Mouse (Mus musculus) thymus, postnatal 4 days (tissue): ENCODE measurements around the gene Sh2d6.
"Not testable (repeated sequence)": the region's sequence is repeated elsewhere in the genome, so short reads cannot be mapped to it uniquely, and the experiment has no call there.

Source experiments
- DNase-seq: peaks from one replicate; pipeline ENCODE4 v3.0.0; 2021

Gene Sh2d6

DNA sequence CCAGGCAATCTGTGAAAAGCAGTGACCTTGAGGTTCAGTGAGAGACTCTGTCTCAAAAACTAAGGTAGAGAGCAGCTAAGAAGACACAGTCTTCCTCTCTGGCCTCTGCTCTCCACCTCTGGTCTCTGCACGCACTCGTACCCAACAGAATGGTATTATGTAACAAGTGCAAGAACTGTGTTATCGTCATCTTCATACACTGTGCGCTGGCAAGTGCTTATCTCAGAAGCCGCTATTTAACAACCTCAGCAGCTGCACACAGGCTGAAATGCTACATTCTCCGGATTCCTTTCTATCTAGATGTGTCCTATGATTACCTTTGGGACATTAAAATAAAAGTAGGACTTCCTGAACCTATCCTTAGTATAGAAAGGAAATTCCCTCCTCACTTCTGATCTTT is 28.6 kb downstream of the Sh2d6 start:
- DNase-seq, result no peak

DNA sequence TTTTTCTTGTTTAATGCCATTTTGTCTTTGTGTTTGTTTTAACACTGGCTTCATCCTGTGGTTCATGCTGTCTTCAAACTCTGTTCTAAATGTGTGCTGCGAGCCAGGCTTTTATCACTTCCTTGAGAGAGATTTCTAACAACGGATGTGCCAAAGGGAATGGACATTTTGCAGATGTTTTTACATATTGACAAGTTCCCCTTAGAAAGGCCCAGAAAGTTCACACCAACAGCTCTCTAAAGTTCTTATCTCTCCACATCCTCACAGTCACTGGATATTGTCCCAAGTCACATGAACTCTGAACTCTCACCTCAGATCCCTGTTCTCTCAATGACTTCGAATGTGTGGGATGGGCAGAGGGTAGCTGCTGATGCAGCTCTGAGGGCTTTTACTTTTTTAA is 30.4 kb downstream of the Sh2d6 start:
- DNase-seq, result no peak

DNA sequence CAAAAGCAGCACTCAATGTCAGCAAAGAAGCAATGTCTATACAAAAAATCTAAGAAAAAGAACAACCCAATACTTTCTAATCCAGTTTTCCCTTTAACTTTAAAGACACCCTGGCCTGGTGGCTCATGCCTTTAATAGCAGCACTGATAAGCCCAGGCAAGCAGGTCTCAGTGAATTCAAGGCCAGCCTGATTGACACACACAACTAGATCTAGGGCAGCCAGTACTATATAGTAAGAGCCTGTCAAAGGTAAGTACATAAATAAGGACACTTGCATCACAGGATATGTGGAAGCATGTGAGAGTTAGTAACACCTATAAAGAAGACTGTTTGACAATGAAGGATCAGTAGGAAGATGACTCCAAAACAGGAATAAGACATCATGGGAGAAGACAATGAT is 32.0 kb downstream of the Sh2d6 start:
- DNase-seq, result no peak

DNA sequence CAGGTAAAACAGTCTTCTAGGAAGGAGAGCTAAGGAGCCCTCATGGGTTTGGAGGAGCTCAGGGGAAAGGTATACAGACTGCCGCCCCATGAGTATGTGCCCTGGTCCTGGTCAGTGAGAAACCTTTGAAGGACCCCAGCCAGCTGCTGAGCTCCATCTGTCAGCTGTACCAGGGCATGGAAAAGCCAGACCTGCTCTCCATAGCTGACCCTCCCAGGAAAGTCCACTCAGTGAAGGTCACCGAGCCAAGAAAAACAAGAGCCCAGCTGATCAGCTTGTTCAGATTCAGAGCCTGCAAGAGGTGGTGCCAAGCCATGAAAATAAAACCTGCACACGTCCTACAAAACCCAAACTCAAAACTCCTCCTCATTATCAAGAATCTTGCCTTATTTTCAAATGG is 32.7 kb downstream of the Sh2d6 start:
- no peak for DNase-seq

DNA sequence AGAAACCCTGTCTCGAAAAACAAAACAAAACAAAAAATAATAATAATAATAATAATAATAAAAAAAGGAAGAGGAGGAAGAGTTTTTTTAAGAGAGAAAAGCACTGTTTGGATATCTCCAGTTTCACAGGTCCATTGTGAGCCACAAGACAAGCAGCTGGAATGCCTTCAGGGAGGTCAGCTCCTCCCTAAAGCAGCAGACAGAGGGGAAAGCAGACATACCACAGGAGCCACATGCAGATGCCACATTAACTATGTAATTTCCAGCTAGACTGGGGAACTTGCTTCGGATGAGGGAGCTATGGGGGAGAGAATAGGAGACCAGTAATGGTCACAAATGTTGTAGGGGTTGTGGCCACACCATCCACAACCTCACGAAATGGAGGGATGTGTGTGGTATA is 34.2 kb downstream of the Sh2d6 start:
- DNase-seq, result no peak

DNA sequence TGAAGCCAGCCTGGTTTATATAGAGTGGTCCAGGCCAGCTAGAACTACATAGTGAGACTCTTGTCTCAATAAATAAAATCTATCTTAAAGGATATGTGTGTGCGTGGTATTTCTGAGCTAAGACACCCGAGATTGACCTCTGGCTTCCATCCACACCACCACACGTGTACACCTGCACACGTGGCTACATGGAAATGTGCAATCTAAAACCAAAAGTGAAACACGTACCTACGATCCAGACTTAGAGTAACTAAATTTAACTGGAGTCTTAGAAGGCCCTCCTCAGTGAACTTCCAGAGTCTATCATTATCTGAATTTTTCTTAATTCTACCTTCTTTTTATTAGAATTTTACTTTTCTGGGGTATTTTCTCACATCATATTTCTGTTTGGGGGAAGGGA is 35.2 kb downstream of the Sh2d6 start:
- no peak for DNase-seq

DNA sequence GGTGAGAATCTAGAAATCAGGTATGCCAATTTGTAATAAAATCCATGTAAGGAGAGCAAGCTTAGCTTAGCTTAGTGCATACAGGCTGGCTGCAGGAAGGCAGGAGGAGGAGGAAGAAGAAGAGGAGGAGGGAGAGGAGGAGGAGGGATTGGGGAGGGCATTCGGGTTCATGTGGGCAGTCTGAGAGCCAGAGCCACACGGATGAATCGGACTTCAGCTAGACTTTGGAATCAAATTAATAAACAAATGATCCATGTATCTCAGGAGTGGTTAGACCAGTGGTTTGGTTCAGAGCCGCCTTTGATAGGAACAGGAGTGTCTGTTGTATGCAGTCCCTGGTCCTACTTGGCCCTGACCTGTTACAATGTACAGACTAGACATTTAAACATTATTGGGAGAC is 36.6 kb downstream of the Sh2d6 start:
- no peak for DNase-seq

DNA sequence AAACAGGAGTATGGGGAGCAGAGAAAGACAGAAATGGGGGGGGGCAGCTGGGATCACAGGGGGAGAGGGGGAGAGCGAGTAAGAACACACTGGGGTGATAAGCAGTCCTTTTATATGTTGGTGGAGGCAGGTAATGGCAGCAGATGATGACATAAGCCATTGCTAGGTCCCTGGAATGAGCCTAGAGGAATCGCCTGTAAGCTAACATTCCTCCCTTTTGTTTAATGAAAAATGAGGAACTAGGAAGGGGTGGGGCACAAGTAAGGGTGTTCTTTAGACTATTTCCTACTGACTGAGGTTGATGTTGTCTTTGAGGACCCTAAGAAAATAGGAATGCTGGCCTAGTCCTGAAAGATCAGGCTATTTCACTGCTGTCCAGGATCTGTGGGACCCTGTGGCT is 39.4 kb downstream of the Sh2d6 start:
- DNase-seq, result no peak

DNA sequence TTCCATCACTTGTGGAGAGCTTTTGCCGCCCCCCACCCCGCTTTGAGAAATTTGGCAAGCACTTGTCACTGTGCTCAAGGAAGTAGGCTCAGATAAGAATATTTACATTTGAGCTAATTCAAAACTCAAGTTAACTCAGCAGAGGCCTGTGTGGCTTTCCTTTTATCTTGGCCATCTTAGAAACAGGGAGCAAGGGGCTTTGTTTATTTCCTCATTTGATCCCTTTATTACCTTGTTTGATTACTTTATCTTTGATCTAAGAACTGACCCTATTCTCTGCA is 41.1 kb downstream of the Sh2d6 start:
- no peak for DNase-seq

DNA sequence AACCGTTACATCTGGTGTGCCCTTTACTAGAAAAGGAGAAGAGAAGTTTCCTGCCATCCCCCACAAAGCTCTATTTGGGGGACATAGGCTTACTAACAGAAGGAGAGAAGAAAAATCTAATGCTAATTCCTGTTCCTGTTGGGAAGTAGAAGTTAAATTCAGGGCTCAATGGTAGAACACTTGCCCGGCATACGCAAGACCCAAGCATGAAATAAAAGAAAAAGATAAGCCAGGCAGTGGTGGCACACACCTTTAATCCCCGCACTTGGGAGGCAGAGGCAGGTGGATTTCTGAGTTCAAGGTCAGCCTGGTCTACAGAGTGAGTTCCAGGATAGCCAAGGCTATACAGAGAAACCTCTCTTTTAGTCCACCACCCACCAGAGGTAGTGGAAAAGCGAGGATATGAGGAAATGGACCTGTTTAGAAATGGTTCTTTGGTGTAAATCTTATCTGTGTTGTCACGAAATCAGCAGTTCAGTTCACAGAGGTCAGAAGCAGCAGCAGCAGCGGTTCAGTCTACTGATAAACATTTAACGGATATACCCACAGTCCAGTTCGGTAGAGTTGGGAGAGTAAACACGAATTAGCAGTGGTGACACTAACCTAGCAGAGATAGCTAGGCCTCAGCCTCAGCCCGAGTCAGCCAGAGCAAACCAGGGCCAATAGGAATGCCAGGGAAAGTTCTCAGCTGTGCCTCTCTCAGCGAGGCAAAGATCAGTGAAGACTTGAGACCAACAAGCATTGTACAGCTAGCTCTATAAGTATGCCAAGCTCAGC is 41.7 kb downstream of the Sh2d6 start:
- no peak for DNase-seq

DNA sequence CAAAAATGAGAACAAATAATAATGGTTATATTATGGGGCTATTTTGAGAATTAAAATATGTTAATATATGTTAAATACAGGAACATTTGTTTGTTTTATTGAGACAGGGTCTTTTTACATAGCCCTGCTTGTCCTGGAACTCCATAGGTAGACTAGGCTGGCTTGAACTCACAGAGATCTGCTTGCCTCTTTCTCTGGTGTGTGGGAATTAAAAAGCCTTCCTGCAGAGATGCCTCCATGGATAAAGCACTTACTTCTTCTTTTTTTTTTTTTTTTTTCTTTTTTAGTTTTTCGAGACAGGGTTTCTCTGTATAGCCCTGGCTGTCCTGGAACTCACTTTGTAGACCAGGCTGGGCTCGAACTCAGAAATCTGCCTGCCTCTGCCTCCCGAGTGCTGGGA is 42.8 kb downstream of the Sh2d6 start:
- DNase-seq, result not testable (repeated sequence)

DNA sequence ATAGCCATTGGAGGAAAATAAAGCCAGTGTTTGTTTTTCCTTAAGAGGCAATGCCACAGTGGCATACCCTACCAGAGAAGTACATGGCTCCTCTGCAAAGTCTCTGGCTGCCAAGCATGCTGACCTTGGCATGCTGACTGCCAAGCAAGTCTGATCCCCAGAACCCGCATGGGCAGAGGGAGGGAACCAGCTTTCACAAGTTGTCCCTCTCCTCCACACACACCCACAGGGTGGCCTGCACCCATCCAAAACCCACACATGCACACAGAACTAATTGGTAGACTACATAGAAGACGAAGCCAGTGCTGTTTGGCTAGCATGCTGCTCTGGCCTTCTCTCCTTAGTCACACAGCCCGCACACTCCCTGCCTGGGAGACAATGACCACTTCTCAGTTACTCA is 43.9 kb downstream of the Sh2d6 start:
- no peak for DNase-seq

DNA sequence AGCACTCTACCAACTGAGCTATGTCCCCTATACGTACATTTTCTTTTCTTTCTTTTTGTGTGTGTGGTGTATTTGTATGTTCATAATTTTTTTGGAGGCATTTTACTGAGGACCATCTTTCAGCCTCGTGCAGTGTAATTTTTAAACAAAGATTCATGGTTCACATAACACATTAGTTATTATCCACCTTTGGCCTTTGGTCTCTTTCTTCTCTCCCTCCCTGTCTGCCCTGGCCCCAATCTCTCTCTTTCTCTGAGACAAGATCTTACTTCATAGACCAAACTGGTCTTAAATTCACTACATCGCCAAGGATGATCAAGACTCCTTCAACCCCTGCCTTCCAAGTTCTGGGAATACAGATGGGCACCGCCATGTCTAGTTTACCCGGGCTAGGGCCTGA is 44.7 kb downstream of the Sh2d6 start:
- no peak for DNase-seq

DNA sequence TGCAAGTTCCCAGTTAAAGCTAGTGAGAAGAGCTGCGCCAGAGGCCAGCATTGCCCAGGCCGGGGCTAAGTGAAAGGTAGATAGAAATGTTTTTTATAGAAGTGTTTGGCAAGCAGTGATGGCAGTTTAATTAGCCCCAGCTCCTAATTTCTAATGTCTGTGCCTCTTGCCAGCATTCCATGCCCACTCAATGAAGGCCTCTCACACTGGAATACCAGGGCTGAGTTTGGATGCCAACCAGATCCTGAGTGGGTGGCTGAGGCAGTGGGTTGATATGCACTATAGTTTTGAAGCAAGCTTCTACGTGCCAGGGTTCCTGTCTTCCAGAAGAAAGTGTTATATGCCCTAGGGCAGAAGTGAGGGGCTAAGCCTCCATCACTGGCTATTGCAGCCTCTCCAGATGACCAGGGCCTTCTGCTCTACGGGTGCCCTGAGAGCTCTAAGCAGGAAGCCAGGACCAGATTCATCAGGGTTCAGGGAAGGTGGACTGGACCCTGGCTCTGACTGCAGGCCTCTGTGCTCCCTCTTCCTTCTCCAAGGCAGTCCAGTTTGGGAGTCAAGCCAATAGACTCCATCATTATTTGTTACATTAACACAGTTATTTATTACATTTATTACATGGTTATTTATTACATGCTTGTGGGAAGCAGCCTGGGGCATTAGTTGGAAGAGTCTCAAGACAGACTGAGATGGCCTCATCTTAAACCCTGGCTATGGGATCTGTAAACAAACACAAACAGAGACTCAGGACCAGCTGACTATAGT is 46.1 kb downstream of the Sh2d6 start:
- no peak for DNase-seq

DNA sequence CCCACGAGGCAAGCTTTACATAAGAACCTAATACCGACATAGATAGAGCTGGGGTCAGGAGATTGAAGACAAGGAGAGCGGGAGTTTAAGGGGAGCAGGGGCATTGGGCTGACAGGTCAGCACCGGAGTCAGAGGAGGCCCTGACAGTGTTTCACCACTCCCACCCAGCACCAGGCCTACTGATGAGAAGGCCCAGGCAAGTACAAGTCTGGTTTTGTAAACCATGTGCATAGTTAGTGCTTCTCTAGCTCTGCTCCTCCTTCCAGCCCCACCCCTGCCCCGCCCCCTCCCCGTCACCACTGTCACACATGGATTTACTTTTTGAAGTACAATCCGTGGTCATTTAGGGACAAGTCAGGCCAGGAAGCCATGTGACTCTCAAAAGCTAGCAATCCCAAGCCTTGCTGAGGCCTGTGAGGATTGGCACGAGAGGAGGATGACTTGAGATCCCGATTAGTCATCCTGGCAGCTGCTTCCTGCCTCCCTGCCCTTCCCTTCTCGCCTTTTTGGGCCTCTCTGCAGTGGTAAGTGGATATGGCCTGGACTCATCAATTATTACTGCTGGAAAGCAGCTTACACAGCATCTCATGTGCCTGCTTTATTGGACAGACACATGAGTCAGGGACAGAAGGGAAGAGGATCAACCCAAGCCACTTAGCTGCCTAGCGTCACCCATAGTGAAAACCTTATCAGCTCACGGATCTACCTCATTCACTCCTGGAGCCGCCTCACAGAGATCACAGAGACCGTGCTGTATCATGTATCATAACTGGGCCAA is 48.1 kb downstream of the Sh2d6 start:
- peak; percentile 33 for DNase-seq

DNA sequence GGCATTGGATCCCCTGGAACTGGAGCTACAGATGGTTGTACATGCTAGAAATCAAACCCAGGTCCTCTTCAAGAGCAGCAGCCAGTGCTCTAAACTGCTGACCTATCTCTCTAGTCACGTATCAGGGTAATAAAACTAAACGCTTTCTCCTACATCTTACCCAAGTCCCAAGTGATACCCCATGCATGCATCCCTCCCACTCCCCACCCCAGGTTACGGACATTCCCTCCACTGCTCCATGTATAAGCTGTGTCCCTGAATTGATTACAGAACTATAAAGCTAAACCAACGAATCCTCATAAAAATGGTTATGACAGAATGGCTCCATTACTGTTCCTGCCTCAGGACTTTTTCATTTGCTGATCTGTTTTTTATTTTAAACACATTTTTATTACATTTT is 55.3 kb downstream of the Sh2d6 start:
- DNase-seq, result no peak

DNA sequence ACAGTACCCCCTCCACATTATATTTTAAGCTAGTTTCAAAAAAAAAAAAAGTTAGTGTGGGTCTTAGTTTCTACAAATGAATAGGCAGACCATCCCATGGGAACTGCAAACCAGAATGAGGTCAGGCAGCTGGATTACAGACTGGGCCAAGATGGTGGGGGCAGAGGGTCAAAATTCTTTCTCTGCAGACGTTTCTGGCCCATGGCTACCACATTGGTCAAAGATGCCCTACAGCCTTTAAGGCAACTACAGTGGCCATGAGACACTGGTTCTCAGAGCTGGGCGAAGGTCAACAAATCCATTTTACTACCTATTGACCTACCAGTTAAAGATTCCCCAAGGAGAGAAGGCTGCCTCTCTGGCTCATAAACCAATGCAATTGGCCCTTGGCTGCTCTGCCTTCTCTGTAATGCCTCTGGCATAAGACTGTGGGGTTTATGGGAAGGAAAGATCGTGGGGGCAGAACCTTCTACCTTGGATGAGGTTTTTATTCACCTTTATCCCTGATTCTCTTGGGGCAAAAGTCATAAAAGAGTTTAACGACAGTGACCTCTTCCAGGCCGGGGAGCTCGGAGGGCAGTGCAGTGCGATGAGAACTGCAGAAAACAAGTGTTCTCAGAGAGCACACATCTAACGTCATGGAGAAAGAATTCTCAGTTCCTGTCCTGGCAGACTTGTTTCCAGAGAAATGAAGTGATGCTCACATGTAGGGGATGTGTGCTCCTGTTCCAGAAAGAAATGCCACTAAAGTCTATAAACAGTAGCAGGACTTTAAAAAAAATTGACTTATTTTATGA is 55.9 kb downstream of the Sh2d6 start:
- DNase-seq, result no peak
